1 mouse cellular context compared by ENCODE assay signal in the genomic region with DNA sequence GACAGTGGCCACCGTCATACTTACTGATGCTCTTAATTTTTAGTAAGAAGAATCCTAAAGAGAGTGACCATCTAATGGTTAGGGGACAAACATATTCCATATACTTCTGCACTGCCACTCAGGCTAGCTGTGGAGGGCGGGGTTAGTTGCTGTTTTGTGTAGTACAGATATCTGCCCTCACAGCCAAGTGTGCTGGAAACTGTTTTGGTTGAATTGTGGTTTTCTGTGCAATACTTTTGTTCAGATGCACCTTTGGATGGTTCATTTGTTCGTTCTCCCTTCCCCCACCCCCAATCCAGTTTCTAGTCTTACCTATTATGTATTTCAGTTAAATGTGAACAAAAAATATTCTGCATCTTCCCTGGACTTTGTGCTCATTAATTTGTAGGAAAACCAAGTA.
A peak's percentile ranks its signal among the peaks of the same experiment; 100 is the strongest.
TF ChIP-seq lines count a peak whose summit lies in the region.

No protein-coding gene starts in this region.

TF ChIP-seq in MEL, 35 proteins besides CTCF, POLR2A, EP300 and RAD21 (continued from another document):
- peak; percentile 55; the same call in 1 of the 2 replicates for TF ChIP-seq TCF12 (IDR thresholded peaks at IDR 0.05; ENCODE audit: low read depth, low read length)
- no peak for TF ChIP-seq NRF1 (IDR thresholded peaks at IDR 0.05; ENCODE audit: insufficient read depth, low read depth, low read length, poor library complexity, severe bottlenecking)
- TF ChIP-seq POLR2AphosphoS5 (IDR thresholded peaks at IDR 0.05; ENCODE audit: borderline replicate concordance, low read depth, low read length) = no peak
- no peak for TF ChIP-seq SMC3 (IDR thresholded peaks at IDR 0.05; ENCODE audit: low read depth, low read length)
- no peak for TF ChIP-seq SIN3A (IDR thresholded peaks at IDR 0.05; ENCODE audit: low read length)
- TF ChIP-seq RCOR1 (IDR thresholded peaks at IDR 0.05; ENCODE audit: low read depth, low read length) = 0 out of 2 replicates have a peak, but pooled peaks have one; percentile 16
- TF ChIP-seq MEF2A (IDR thresholded peaks at IDR 0.05; ENCODE audit: extremely low read depth, insufficient replicate concordance, low read depth, low read length, poor library complexity, severe bottlenecking) = no peak
- TF ChIP-seq UBTF (IDR thresholded peaks at IDR 0.05; ENCODE audit: borderline replicate concordance, insufficient read depth, low read depth, low read length) = no peak
- no peak for TF ChIP-seq ZNF384 (IDR thresholded peaks at IDR 0.05; ENCODE audit: low read depth, low read length)
